Mouse (Mus musculus) bone marrow, adult 2 months (tissue): ENCODE results near the gene Pabpc1l. TPM values are rescaled to one million over a fixed set of nuclear protein-coding genes. Genes with fewer than 3 reads are reported as not detected.

Experiments used
- H3K27ac ChIP-seq: fragments of 200-500 bp; 2 replicates; pipeline ENCODE4 v1.5.1; 2012; ENCODE audit warnings: low read depth, mild to moderate bottlenecking, control low read depth, inconsistent platforms, low read length; ENCODE audit not compliant: control insufficient read depth, poor library complexity, insufficient read depth
- H3K4me1 ChIP-seq: fragments of 200-500 bp; 2 replicates; pipeline ENCODE4 v1.6.1; 2011; ENCODE audit warnings: low read length; ENCODE audit not compliant: control insufficient read depth, insufficient read depth
- H3K4me3 ChIP-seq: fragments of 200-500 bp; replicated peaks from 2 replicates; pipeline ENCODE3; 2011; ENCODE audit warnings: mild to moderate bottlenecking, low read depth, low read length, control low read depth; ENCODE audit not compliant: control insufficient read depth
- CTCF ChIP-seq: fragments of 200-500 bp; IDR thresholded peaks from 2 replicates; pipeline ENCODE4 v1.5.1; 2011; ENCODE audit warnings: low read length, control low read depth; ENCODE audit not compliant: control insufficient read depth, insufficient read depth
- POLR2A ChIP-seq: fragments of 200-500 bp; IDR thresholded peaks from 2 replicates; pipeline ENCODE4 v1.6.1; 2011; ENCODE audit warnings: low read depth, mild to moderate bottlenecking, control low read depth, low read length, borderline replicate concordance; ENCODE audit not compliant: control insufficient read depth
- WGBS: fragments of 180-500 bp; shearing (Covaris S2); methylation state at CpG from one replicate; pipeline ENCODE4 v1.1.7; 2018; 5-methylcytosine and 5-hydroxymethylcytosine counted together
- polyA plus RNA-seq: library from polyadenylated mRNA; stranded (reverse); fragments of >200 nt; gene quantifications from 2 replicates; pipeline ENCODE4 v1.2.4, GENCODE M21; 2011; ENCODE audit warnings: low replicate concordance; ENCODE audit not compliant: missing spikeins, insufficient read depth, insufficient read length

The Pabpc1l gene
- polyA plus RNA-seq, 1 experiment, result 10.8 TPM

DNA sequence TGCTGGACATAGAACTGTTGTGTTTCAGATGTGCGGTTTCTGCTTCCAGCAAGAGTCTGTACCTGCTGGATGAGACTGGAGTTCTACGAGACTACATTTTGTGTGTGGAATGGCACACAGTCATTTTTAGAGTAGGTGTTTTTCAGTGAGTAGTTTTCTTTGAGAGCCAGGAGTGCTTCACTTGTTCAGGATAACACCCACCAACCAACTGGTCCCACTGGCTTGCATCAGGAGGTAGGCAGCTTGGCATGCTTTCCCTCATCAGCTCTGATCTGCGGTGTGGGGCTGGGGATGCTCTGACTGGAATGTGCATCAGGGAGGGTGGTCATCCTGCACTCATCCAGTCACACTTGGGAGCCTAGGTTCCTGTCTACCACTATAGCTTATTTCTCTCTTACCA, 22.6 kb upstream of the Pabpc1l start:
- Histone ChIP-seq H3K4me1 (peaks cover 4% of the 10 kb centered on the region), H3K27ac (no peak overlapping the region), H3K4me3 (no peak overlapping the region)
- no peak for TF ChIP-seq POLR2A
- 96% methylated on average over 3 of the region's 3 CpGs for WGBS

DNA sequence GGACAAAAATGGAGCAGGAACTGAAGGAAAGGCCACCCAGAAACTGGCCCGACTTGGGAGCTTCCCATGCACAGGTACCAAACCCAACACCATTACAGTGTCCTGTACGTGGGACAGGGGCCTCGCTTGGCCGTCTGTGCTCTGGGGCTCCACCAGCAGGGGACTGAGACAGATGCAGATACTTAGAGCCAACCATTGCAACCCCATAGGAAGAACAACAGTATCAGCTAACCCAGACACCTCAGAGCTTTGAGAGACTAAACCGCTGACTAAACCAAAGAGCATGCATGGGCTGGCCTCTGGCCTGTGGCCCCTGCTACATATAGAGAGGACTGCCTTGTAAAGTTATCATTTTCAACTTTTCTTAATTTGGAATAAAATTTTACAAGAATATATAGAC, 20.7 kb upstream of the Pabpc1l start:
- Histone ChIP-seq H3K4me1 (peaks cover 2% of the 10 kb centered on the region), H3K27ac (no peak overlapping the region), H3K4me3 (no peak overlapping the region)
- no peak for TF ChIP-seq POLR2A
- no peak for TF ChIP-seq CTCF
- 82% methylated on average over 5 of the region's 5 CpGs for WGBS

- WGBS, result 30% methylated on average over 10 of the region's 10 CpGs
- H3K4me1 ChIP-seq, result peaks cover 9% of the 10 kb centered on the region
- TF ChIP-seq CTCF (no peak), POLR2A (no peak)
- H3K27ac ChIP-seq, result peak overlapping the region; percentile 6; the same call in 1 of the 2 replicates
- H3K4me3 ChIP-seq, result no peak overlapping the region
Measured at GRCm38 (mm10) chr2:164006932-164007331, 18.3 kb upstream of the Pabpc1l start.

- TF ChIP-seq CTCF, result no peak
- no peak for TF ChIP-seq POLR2A
- H3K4me1 ChIP-seq, result peaks cover 9% of the 10 kb centered on the region
- no peak overlapping the region for H3K4me3 ChIP-seq
- WGBS, result 79% methylated on average over 8 of the region's 8 CpGs
- no peak overlapping the region for H3K27ac ChIP-seq
Measured at GRCm38 (mm10) chr2:164007547-164007946, 17.7 kb upstream of the Pabpc1l start.

DNA sequence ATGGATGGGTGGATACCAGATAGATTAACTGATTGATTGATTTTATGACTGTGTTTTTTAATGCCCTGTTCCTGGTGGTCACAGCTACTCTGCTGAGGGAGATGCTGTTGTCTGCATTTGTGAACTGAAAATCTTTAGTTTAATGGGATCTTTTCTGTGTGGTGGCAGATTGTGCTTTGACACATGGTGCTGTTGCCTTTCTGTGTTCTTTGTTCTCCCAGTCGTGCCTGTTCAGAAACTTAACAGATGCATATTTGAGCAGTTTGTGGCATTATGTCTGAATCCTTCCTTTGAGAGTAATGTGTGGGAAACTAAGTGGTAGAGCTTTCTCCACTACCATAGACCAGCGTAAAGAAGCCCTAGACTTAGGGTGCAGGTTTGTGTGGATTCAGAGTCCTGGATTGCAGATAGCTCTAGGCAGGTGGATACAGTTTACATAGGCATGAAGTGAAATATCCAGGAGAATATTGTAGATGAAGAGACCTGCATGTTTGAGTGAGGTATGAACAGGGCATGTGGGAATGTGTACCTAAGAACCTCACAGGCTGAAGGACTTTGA, 17.2 kb upstream of the Pabpc1l start:
- WGBS, result 78% methylated on average over 2 of the region's 2 CpGs
- no peak for TF ChIP-seq CTCF
- no peak for TF ChIP-seq POLR2A
- Histone ChIP-seq H3K4me1 (peaks cover 9% of the 10 kb centered on the region), H3K4me3 (no peak overlapping the region), H3K27ac (no peak overlapping the region)

DNA sequence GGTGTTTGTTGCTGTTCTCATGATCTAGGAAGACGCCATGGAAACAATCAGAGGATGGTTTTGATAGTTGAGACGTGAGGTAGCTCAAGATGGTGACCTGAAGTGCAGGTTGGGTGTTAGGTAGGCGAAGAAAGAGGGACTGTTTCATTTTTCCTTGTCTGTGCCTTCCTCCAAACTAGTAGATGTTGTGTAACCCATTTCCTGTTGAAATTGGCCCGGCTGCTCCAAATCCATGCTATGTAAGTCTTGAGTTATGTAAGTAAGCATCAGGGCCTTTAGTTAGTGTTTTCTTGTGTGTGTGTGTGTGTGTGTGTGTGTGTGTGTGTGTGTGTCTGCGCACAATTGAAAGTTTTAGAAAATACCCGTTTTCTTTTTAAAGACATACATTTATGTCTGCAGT, 16.0 kb upstream of the Pabpc1l start:
- Histone ChIP-seq H3K4me1 (peaks cover 9% of the 10 kb centered on the region), H3K4me3 (no peak overlapping the region), H3K27ac (no peak overlapping the region)
- 38% methylated on average over 6 of the region's 6 CpGs for WGBS
- TF ChIP-seq CTCF (no peak), POLR2A (no peak)

- 77% methylated on average over 5 of the region's 5 CpGs for WGBS
- Histone ChIP-seq H3K4me3 (no peak overlapping the region), H3K27ac (no peak overlapping the region; the same call in 1 of the 2 replicates), H3K4me1 (peaks cover 9% of the 10 kb centered on the region)
- TF ChIP-seq POLR2A, result no peak
- no peak for TF ChIP-seq CTCF
Measured at GRCm38 (mm10) chr2:164010496-164010895, 14.8 kb upstream of the Pabpc1l start.

DNA sequence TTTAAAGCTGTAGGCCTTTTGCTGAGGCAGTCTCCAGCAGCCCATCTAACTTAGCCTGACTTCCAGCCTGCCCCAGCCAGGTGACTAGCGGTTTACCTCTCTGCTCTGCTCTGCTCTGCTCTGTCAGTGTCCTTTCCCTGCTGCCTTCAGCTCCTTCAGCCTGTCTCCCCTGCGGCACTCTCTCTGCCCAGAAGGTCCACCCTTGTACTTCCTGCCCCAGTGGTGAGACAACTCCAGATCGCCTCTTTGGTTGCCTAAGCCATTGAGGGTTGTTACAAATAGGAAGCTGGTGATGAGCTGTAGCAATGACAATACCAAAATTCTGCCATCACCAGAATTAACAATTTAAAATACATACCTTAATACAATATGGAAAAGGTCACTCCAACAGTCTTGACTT, 14.3 kb upstream of the Pabpc1l start:
- TF ChIP-seq POLR2A (no peak), CTCF (no peak)
- 39% methylated on average over 3 of the region's 3 CpGs for WGBS

GRCm38 (mm10) chr2:164015304-164015703, 9.9 kb upstream of the Pabpc1l start:
- WGBS, result 92% methylated on average over 16 of the region's 16 CpGs
- TF ChIP-seq CTCF (no peak), POLR2A (no peak)
- peaks cover 4% of the 10 kb centered on the region; the same call in 1 of the 2 replicates for H3K4me1 ChIP-seq
- H3K27ac ChIP-seq, result no peak overlapping the region
- H3K4me3 ChIP-seq, result no peak overlapping the region

More for the DNA sequence above, 14.3 kb upstream of the Pabpc1l start:
- H3K27ac ChIP-seq, result peak overlapping the region; percentile 16; the same call in 1 of the 2 replicates
- H3K4me1 ChIP-seq, result peaks cover 9% of the 10 kb centered on the region
- no peak overlapping the region for H3K4me3 ChIP-seq
